Mouse (Mus musculus) urinary bladder, postnatal 4 days (tissue): ENCODE measurements around the gene Il1r2.

Experiments
- DNase-seq, 2 experiments: peaks; one replicate each; pipeline ENCODE4 v3.0.0; 2021 to 2022; ENCODE audit warnings: low spot score in 2 of 2

The Il1r2 gene

DNA sequence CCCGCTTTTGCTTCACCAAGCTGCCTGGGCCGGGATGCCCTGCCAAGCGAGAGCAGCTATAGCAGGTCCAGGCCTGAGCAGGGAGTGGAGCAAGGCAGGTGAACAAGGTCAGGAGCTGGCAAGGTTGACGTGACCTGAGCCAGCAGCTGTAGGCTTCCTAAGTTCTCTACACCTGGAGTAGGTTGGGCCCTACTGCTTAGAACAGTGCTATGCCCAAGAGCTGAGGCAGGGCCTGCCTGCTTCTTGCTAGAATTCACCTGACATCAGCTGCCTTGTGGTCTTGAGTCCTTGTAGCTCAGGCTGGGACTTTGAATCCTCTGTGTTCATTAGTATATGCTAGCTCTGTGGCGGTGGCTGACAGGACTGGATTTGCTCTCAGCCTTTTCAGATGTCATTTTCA lies at the start of gene Il1r2:
Gene Il1r2 (plus strand): TSS at position 301 of the 400 bp plus-strand sequence.
- no peak for DNase-seq

DNA sequence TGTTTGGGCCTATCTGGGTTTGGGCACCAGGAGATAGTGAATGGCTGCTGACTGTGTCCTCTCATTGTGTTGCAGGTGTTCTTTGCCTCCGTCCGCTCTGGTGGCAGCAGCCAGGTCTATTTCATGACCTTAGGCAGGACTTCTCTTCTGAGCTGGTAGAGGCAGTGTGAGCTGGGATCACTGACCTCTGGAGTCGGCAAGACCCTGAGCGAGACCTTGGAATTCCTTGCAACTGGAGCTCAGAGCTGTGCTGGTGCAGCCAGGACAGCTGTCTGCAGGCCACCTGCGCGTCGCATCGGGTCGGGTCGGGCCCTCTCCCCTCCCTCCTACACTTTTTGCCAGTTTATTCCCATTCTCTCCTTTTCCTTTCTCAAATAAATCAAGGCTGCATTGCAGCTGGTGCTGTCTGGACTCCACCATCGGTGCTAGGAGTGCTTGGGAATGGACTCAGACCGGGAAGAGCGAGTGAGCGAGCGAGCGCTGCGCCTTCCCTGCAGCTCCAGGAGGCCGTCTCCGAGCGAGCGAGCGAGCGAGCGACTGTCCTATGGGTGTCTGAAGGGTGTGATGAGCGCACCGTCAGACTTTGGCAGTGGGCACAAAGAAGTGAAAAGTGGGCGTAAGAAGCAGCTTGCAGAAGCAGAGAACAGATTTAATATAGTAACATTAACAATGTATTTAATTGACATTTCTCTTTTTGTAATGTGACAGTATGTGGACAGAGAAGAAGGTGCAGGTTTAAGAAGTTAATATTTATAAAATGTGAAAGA lies 49.1 kb upstream of the Il1r2 start:
- no peak for DNase-seq

DNA sequence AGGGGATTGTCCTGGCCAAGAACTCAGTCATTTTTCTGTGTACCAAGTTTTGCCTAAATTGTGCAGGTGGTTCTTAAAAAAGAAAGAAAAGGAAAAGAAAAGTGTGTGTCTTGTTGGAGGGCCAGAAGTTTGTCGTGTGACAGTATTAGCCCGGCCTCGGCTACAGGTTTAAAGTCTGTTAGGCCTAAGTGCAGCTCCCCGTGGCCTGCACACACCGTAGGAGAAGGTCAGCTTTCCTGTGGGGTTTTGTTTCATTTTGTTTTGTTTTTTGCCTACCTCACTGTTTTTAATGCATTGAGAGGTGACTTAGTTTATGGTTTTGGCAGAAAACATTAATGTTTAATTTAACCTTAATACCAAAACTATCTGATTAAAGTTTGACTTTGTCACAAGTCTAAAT lies 48.5 kb upstream of the Il1r2 start:
- DNase-seq: no peak

DNA sequence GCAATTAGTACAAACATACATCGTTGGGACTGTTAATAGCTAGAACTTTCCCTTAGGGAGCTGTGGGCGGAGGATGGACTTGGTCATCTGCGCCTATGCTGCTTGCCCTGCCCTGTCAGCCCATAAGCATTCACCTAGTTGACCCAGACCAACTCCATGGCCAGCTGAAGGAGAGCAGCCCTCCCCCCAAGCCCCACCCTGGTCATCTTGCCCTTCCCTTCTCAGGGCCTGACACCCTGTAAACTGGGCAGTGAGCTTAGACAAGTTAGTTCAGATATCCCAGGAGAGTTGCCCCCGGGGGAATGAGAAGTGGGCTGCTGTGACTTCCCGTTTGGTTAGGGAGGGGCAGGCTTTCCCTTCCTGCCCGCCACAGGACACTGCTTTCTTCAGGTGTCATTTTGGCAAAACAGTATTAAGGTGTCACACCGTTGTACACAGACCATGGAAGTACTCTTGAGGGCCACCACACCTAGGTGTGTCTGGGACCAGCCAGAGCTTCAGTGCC lies 46.7 kb upstream of the Il1r2 start:
- no peak for DNase-seq

GRCm38 (mm10) chr1:40028207-40028998 lies 45.5 kb upstream of the Il1r2 start:
- no peak for DNase-seq

GRCm38 (mm10) chr1:40029597-40029996 lies 44.3 kb upstream of the Il1r2 start:
- no peak for DNase-seq

DNA sequence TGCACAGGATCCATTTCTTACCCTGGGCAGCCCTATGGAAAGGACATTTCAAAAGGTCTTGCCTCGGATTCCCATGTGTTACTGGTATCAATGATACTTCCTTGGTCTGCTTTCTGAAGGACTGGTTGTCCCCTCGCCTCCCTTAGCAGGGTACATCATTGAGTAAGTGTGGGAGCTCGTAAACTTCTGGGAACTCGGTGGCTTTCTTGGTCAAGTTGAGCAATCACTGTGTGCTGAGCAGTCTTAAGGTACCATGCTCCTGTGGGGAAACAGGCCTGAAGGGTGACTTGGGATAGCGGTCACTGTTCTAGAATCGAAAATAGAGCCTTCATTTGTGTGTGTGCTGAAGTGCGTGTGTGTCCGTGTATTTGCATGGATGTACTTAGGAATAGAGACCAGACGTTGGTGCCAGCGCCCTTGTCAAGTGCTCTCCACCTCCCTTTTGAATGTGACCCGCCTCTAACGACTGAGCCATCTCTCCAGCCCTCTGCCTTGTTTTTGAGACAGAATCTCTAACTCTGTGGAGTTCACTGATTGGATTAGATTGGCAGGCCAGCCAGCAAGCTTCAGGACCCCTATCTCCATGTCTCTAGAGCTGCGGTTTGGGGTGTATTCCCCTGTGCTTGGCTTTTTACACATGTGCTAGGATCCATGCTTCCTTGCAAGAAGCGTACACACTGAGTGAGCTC lies 43.4 kb upstream of the Il1r2 start:
- no peak for DNase-seq

DNA sequence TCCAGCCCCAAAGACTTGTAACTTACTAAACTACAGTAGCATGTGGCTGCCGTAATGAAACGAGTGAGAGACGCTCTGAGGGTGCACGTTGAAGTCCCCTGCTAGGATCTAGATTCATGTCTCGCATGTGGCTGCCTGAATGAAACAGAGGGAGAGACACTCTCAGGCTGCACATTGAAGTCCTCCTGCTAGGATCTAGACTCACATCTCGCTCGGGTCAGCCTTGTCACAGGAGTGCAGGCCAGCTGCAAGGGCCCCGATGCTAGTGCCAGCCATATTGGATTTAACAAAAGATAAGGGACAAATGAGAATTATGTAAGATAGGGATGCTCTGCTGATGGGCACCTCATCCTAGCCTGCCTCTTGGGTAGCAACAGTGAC lies 42.9 kb upstream of the Il1r2 start:
- DNase-seq: no peak

- no peak for DNase-seq
Measured at GRCm38 (mm10) chr1:40031626-40032025, 42.3 kb upstream of the Il1r2 start.

DNA sequence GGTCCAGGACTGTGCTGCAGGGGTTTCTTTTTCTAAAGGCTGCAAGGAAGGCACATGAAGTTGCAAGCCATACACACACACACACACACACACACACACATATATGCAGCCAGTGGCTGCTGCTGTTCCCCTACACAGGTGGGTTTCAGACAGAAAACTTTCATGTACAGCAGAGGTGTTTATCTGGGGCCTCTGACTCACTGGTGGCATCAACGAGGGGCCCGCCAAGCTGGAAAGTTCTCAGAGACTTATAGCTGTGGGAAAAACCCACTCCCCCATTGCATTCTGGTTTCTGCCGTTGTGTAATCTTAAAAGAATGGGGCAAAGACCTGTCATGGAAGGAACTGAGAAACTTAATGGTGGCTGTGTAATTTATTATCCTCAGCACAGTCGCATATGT lies 40.6 kb upstream of the Il1r2 start:
- DNase-seq: no peak

DNA sequence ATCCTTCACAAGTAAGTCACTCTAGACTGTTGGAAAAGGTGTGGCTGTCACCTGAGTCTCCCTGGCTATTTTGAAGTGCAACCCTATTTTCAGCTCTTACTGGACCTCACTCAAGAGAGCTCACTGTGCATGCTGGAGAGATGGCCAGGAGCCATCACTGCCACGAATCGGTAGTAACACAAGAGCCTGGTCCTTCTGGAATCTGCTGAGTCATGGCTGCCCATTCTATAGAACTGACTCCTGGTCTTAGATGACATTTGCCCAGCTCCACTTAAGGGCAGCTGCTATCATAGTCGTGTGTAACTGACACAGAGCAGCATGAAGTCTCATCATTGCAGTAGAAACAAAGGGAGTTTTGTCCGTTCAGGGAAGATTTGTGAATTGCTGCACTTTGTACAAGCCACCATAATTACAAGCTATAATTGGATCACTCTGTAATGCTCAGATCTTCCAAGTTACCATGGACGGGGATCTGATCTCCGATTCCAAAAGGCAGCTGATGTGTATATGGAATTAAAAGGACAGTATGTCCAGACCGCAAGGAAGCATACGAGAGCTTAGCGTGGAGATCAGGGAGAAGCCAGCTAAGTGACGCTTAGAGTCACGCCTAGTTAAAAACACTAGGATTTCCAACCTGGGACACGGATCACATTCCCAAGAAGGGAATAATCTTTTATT lies 40.0 kb upstream of the Il1r2 start:
- DNase-seq: no peak

DNA sequence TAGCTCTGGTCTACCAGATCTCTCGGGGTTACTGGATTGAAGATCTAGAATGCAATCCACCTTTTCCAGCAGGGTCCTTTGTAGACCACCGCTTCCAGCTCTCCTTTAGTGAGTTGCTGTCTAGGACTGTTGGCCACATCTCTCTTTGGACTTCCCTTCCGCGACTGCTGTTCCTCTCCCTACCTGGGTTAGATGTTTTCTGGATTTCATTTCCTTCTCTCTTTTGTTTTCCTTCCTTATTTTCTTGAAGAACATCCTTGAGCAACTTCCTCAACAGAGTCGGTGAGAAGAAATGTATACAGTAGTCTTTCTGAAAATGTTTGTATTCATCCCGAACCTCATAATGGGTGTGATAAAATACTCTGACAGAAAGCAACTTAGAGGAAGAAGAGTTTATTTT lies 36.0 kb upstream of the Il1r2 start:
- DNase-seq: no peak

DNA sequence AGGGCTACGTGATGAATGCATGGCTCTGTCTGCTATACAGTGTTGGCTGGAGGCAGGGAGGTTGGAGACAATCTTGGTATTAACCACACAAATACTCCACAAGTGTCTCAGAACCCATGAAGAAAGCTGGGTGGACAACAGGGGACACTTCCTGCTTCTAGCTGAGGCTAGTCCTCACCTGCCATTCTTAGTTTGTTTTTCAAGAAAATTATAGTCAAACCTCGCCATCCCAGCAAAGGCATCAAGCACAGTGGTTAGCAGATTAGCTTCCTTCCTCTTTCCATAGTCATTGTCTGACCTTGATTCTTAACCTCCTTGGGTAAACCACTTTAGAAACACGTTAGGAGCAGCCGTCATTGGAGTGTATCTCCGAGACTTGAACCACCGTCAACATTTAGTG lies 28.2 kb upstream of the Il1r2 start:
- DNase-seq: no peak

GRCm38 (mm10) chr1:40046600-40046999 lies 27.3 kb upstream of the Il1r2 start:
- DNase-seq: no peak

DNA sequence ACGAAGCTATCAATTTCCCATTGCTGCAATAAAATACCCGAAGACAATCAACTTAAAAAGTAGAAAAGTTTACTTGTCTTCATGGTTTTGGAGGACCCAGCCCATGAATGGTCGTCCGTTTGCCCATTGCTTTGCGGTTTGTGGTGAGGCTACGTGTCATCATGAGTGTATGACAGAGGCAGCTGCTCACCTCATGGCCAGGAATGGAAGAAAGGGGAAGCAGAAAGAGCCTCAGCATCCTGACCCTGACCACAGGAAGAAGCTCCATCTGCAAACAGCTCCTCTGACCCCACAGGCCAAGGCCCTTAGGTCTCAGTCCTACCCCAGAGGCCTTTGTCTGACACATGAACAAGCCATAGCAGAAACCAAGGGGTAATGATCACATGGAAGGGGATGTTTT lies 22.7 kb upstream of the Il1r2 start:
- DNase-seq: no peak

- no peak for DNase-seq
Measured at GRCm38 (mm10) chr1:40052156-40052555, 21.7 kb upstream of the Il1r2 start.

- no peak for DNase-seq
Measured at GRCm38 (mm10) chr1:40053071-40053470, 20.8 kb upstream of the Il1r2 start.

DNA sequence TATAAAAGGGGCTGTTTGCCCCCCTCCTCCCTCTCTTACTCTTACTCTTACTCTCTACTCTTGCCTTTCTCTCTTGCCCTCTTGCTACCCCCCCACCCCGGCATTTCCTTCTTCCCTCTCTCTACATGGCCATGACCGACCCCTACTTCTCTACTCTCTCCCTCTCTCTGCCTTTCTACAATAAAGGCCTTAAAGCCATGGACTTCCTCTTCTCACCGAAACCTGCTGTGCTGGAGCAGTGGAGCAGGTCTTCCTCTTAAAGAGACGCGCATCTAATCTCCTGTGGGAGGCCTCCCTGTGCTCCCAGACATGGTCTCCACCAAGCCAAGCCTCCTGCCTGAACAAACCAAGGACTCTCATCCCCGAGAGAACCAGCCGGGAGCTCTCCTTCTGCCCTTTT lies 18.8 kb upstream of the Il1r2 start:
- DNase-seq: no peak

- no peak for DNase-seq
Measured at GRCm38 (mm10) chr1:40055963-40056362, 17.9 kb upstream of the Il1r2 start.

GRCm38 (mm10) chr1:40057351-40057750 lies 16.5 kb upstream of the Il1r2 start:
- no peak for DNase-seq

DNA sequence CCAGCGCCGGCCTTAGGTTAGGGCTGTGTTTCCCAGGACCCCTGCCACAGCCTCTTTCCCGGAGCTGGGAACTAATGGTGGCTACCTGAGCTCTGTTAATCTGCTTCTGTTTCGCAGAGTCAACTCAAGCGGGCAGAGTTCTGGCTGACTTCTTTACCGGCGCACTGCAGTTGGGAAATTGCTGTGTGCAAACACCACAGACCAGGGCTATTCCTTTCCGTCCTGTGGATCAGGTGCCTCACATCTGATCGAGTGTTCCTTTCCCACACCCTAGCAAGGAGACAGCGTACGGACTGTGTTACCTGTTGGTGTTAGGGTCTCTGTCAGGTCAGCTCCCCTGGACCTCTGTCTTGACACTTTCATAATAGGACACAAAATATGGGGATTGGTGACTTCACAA lies 15.9 kb upstream of the Il1r2 start:
- no peak for DNase-seq
